Mouse (Mus musculus) cerebellum, adult 8-10 months (tissue): Measurements from ENCODE around the gene Zbtb20.

Experiments
- DNase-seq: peaks from one replicate; pipeline ENCODE4 v3.0.0; 2022

Zbtb20 gene

GRCm38 (mm10) chr16:43577399-43577798, 701.7 kb downstream of the Zbtb20 start:
- DNase-seq: no peak

- DNase-seq: no peak
Measured at GRCm38 (mm10) chr16:43578351-43578750, 702.7 kb downstream of the Zbtb20 start.

- DNase-seq: peak; percentile 81
Measured at GRCm38 (mm10) chr16:43579111-43579510, 703.4 kb downstream of the Zbtb20 start.

GRCm38 (mm10) chr16:43580321-43580822, 704.7 kb downstream of the Zbtb20 start:
- DNase-seq: no peak

- DNase-seq: no peak
Measured at GRCm38 (mm10) chr16:43581551-43581950, 705.9 kb downstream of the Zbtb20 start.

GRCm38 (mm10) chr16:43586859-43587429, 711.3 kb downstream of the Zbtb20 start:
- no peak for DNase-seq

GRCm38 (mm10) chr16:43590704-43591493, 715.2 kb downstream of the Zbtb20 start:
- no peak for DNase-seq

GRCm38 (mm10) chr16:43592062-43592461, 716.4 kb downstream of the Zbtb20 start:
- DNase-seq: no peak

- no peak for DNase-seq
Measured at GRCm38 (mm10) chr16:43592801-43593200, 717.1 kb downstream of the Zbtb20 start.

- DNase-seq: no peak
Measured at GRCm38 (mm10) chr16:43597375-43598060, 721.8 kb downstream of the Zbtb20 start.

GRCm38 (mm10) chr16:43599707-43600106, 724.0 kb downstream of the Zbtb20 start:
- no peak for DNase-seq

- no peak for DNase-seq
Measured at GRCm38 (mm10) chr16:43602573-43602972, 726.9 kb downstream of the Zbtb20 start.

GRCm38 (mm10) chr16:43603591-43604141, 728.0 kb downstream of the Zbtb20 start:
- DNase-seq: no peak

GRCm38 (mm10) chr16:43604399-43605013, 728.8 kb downstream of the Zbtb20 start:
- DNase-seq: no peak

GRCm38 (mm10) chr16:43607086-43607485, 731.4 kb downstream of the Zbtb20 start:
- DNase-seq: no peak

GRCm38 (mm10) chr16:43608066-43608465, 732.4 kb downstream of the Zbtb20 start:
- no peak for DNase-seq

- DNase-seq: no peak
Measured at GRCm38 (mm10) chr16:43610375-43610774, 734.7 kb downstream of the Zbtb20 start.

- DNase-seq: no peak
Measured at GRCm38 (mm10) chr16:43616348-43616747, 740.7 kb downstream of the Zbtb20 start.

- DNase-seq: no peak
Measured at GRCm38 (mm10) chr16:43617346-43617745, 741.7 kb downstream of the Zbtb20 start.

- DNase-seq: no peak
Measured at GRCm38 (mm10) chr16:43618286-43618685, 742.6 kb downstream of the Zbtb20 start.

- DNase-seq: no peak
Measured at GRCm38 (mm10) chr16:43619277-43619676, 743.6 kb downstream of the Zbtb20 start.

- no peak for DNase-seq
Measured at GRCm38 (mm10) chr16:43620359-43620758, 744.7 kb downstream of the Zbtb20 start.
